Mouse (Mus musculus) heart, adult 2 months (tissue): ENCODE results near the gene Plcl2.

ENCODE experiments used
- CTCF ChIP-seq: fragments of 200-600 bp; IDR thresholded peaks from 2 replicates; pipeline ENCODE4 v1.8.1; 2022; ENCODE audit warnings: antibody characterized with exemption, mild to moderate bottlenecking, moderate library complexity
- EP300 ChIP-seq: fragments of 200-500 bp; IDR thresholded peaks from 2 replicates; pipeline ENCODE4 v1.6.1; 2011; ENCODE audit warnings: low read depth, low read length, control low read depth; ENCODE audit not compliant: insufficient read depth
- POLR2A ChIP-seq: fragments of 200-500 bp; IDR thresholded peaks from 2 replicates; pipeline ENCODE4 v1.6.1; 2011; ENCODE audit warnings: mild to moderate bottlenecking, low read depth, low read length, control low read depth; ENCODE audit not compliant: insufficient read depth

DNA sequence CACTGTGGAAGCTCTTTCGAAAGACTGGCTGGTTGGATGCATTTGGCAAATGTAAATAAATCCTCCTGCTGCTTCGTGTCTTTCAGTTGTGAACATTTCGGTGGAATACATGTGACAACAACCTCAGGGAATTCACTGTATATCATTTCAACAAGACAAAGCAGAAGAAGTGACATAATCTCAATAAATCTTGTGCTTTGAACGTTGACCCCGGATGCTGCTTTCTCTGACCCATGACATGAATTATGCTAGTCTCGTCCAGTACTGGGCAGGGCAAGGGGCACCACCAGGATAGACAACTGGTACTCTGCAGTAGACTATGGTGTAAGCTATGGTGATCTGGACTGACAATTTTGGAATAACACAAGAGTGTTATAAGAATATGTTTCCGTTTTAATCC lies 28.3 kb upstream of the Plcl2 start:
- TF ChIP-seq CTCF: no peak
- TF ChIP-seq POLR2A: no peak
- TF ChIP-seq EP300: no peak
